Mouse (Mus musculus): Measurements from ENCODE around the gene E130218I03Rik. TPM values are rescaled to one million over a fixed set of nuclear protein-coding genes. Genes with fewer than 3 reads are reported as not detected.

Gene E130218I03Rik
- not detected for total RNA-seq (2023)

DNA sequence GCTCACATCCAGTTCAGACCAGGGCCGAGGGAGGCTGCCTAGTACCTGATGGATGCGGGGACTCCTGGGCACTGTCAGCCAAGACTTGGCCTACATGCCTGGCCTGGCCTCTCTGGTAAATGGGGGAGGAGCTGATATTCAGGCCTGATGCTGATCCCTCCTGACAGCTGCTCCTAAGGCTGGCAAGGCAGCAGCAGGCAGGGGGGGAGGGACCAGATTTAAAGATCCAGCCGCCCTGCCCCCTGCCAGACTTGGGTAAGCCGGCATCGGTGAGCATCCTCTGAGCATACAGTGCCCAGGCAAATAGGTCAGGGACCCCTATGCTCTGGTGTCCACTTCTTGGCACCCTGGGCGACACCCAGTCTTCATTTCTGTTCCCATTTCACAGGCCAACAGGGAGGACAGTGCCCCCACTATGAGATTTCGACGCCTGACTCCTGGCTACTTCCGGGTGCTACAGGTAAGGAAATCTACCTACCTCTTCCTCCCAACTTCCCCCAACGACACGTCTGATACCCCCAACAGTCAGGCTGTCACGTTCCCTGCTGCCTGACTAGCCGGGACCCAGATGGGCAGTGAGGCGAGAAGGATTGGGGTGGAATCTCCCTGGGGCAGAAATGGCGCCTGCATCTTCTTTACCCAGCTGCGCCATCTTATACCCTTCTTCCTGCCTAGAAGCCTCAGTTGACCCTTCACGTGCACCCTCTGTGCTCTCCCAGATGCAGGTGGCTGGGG, at the start of gene E130218I03Rik:
Gene E130218I03Rik (plus strand): TSS at position 147 of the 735 bp plus-strand sequence.

DNA sequence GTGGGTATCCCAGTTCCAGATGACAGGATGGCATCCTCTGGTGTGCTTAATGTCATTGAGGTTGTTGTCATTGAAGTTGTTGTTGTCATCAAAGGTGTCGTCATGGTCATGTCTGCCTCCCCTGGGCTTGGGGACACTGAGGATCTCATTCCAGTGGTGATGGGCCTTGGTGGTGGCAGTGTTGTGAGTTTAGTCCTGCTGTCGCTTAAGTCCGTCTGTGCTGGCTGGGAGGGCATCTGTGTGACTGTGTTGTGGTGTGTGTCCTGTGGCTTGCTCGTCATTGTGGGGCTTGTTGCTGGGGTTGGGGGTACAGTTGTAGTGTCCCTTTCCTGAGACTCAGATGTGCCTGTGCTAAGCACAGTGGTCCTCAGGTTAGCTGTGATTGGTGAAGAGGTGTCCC, 40.6 kb upstream of the E130218I03Rik start, which contains the start of gene Gm7534:
Gene Gm7534 (minus strand): TSS at position 101 of the 400 bp plus-strand sequence.

DNA sequence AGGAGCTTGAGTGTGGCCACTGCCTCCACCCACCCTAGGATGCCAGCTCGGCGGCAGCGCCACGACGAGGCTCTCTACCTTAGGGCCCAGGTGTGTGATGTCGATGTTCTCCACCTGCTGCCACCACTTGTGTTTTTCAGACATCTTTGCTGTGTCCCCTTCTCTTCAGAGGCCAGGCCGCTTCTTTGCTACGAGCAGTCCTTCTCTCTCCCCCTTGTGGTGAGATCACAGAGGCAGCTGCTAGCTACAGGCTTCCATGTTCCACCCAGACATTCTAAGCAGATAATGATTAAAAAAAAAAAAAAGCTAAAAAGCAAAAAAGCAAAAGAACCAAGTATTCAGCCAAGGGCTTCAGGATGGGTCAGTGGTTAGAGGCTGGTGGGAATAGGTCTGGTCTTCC, 16.3 kb upstream of the E130218I03Rik start, which contains the start of gene Catsper4:
Gene Catsper4 (minus strand): TSS at position 190 of the 400 bp plus-strand sequence.

DNA sequence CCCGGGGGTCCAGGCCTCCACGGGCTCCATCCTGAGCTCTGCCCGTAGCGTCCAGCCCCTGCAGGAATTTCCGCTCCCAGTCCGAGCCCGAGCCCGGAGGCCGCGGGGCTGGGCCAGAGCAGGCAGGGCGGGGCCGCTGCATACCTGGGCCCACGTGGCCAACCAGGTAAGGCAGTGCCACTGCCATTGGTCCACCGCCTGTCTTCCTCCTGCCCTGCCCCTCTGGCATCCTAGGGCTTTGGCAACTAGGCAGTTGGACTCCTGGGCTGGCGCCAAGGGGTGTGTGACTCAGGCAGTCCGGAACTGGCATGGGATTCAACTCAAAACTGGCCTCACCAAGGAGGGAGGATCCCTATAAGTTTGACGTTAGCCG, 5.2 kb upstream of the E130218I03Rik start, which contains the start of gene Cnksr1:
Gene Cnksr1 (minus strand): TSS at position 121 of the 373 bp plus-strand sequence.

DNA sequence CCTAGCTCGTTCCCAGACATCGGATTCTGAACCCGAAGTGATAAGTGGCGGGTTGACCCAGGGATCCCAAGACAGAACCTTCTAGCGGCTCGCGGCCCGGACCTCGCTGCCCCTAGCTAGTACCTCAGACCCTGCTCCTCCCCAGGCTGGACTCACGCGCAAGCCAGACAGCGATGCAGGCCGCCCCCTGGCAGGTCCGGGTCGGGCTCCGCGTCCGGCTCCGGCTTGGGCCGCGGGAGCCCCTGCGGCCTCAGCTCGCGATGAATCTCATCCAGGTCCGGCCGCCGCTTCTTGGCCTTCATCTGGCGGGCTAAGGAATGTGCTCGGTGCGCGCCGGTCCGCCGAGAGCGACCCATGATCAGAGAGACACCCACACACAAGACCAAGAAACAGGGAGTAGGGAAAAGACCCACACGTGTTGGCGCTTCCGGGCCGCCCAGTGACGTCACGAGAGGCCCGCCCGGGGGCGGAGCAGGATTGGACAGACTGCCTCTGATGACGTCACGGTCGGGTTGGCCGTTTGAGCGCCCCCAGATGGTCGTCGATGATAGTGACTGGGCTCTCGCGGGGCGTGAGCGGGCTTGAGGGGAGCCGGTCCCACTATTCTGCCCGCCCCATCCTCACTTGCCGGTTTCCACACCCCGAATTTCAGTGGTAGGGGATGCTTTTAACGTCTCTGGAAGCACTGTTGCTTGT, 1.8 kb downstream of the E130218I03Rik start, which contains the start of gene Zfp593:
Gene Zfp593 (minus strand): TSS at position 445 of the 696 bp plus-strand sequence.

DNA sequence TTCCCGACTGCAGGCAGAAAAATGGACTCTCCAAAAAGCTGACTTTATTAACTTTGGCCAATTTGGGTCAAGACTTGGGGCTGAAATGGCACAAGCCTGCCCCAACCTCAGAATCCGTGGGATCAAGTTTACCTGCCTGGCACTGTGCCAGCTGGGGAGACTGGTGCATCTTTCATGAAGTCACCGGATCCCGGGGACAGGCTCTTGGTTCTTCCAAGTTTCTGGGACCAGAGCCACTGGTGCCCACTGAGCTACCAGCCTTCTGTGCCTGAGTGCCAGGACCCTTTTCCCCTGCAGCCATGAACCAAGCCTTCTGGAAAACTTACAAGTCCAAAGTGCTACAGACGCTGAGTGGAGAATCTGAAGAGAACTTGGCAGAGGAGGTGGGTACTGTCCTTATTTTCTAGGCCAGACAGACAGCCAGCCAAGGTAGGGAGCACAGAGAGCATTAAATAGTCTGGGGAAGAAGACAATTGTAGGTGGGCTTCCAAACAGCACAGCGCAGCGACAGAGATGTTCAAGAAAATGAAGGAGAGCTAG, 3.3 kb downstream of the E130218I03Rik start, which contains the start of gene Gm30191:
Gene Gm30191 (plus strand): TSS at position 217 of the 540 bp plus-strand sequence.

DNA sequence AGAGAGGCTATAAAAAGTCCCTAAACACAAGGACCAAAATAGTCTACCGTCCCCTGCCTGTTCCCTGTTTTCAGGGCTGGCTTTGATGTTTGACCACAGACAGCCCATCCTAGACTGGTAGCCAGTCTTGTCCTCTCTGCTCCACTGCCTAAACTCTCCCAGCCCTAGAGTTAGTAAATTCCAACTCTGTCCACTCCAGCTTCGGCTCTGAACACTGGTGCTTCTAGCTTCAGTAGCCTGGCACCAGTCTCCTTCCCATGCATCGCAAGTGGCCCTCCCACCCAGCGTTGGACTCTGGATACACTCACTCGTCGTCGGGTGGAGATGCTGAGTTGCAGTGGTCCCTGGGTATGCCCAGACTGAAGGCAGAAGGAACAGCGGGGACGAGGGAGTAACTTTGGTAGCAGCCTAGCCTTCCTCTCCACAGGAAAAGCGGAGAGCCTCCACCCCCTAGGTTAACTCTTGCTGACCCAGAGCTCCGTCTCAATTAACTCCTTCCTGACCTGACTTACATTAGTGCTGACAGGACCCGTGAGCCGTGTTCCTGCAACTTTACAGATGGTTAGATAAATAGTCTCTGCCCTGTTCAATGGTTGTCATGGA, 10.4 kb downstream of the E130218I03Rik start, which contains the start of gene Grrp1:
Gene Grrp1 (minus strand): TSS at position 385 of the 603 bp plus-strand sequence.

DNA sequence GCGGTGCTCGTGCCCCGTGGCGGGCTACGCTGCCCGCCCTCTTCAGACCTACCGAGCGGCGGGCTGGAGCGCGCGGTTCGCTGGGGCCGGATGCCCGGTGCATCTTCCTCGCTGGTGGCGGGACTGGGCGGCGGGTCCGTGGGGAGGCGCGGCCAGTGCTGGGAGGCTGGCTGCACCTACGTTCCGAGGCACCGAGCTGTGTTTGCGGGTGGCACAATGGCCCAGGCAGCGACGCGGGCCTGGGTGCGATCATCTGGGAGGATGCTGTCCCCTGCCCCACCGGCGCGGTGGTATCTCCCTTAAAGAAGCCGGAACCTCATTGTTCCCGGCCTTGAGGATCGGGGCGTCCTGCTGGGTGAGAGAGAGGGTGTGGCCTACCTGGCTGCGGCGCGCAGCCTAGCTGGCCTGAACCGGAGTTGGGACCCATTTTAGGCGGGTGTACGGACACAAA, 44.1 kb downstream of the E130218I03Rik start, which contains the start of gene Pdik1l:
Gene Pdik1l (minus strand): TSS at position 321 of the 451 bp plus-strand sequence.

Other genes starting within 250 kb of the E130218I03Rik start
- gene Dhdds, start 242.7 kb upstream of the E130218I03Rik start, total RNA-seq (2023), result 27.0 TPM
- not detected for gene Lin28a, start 224.8 kb upstream of the E130218I03Rik start, total RNA-seq (2023)
- 0.80 TPM for gene Zfp683, start 189.8 kb upstream of the E130218I03Rik start, total RNA-seq (2023)
- gene Crybg2, start 182.8 kb upstream of the E130218I03Rik start, total RNA-seq (2023), result 13.0 TPM
- 1,000 TPM for gene Cd52, start 148.6 kb upstream of the E130218I03Rik start, total RNA-seq (2023)
- 69.4 TPM for gene Ubxn11, start 141.1 kb upstream of the E130218I03Rik start, total RNA-seq (2023)
- gene Sh3bgrl3, start 114.9 kb upstream of the E130218I03Rik start, total RNA-seq (2023), result 438 TPM
- gene Cep85, start 56.5 kb upstream of the E130218I03Rik start, total RNA-seq (2023), result 25.1 TPM
- not detected for gene Gm7534, start 40.7 kb upstream of the E130218I03Rik start, total RNA-seq (2023)
- not detected for gene Catsper4, start 16.3 kb upstream of the E130218I03Rik start, total RNA-seq (2023)
- gene Cnksr1, start 5.3 kb upstream of the E130218I03Rik start, total RNA-seq (2023), result 0.62 TPM
- 23.0 TPM for gene Zfp593, start 1.9 kb downstream of the E130218I03Rik start, total RNA-seq (2023)
- not detected for gene Gm30191, start 3.3 kb downstream of the E130218I03Rik start, total RNA-seq (2023)
- not detected for gene Grrp1, start 10.4 kb downstream of the E130218I03Rik start, total RNA-seq (2023)
- gene Pdik1l, start 44.2 kb downstream of the E130218I03Rik start, total RNA-seq (2023), result 15.4 TPM
- not detected for gene Trim63, start 71.5 kb downstream of the E130218I03Rik start, total RNA-seq (2023)
- not detected for gene Slc30a2, start 99.5 kb downstream of the E130218I03Rik start, total RNA-seq (2023)
- gene Extl1, start 140.2 kb downstream of the E130218I03Rik start, total RNA-seq (2023), result 1.1 TPM
- gene Pafah2, start 152.7 kb downstream of the E130218I03Rik start, total RNA-seq (2023), result 3.2 TPM
- 43.3 TPM for gene Stmn1, start 224.7 kb downstream of the E130218I03Rik start, total RNA-seq (2023)